Mouse (Mus musculus) embryonic facial prominence, embryonic 14.5 days (tissue): ENCODE results near the gene Cyp2a5. TPM values are rescaled to one million over a fixed set of nuclear protein-coding genes. Genes with fewer than 3 reads are reported as not detected.
"Not testable (repeated sequence)": the region's sequence is repeated elsewhere in the genome, so short reads cannot be mapped to it uniquely, and the experiment has no call there.

ENCODE experiments used
- ATAC-seq: fragments of 200-750 bp; cut with Nextera tagmentation; 2 replicates; pipeline ENCODE4 v1.8.0; 2017; ENCODE audit warnings: low read depth, moderate number of reproducible peaks, moderate TSS enrichment
- DNase-seq: peaks from one replicate; pipeline ENCODE4 v3.0.0-alpha.2; 2015; ENCODE audit warnings: low spot score
- H3K27ac ChIP-seq: fragments of 300-500 bp; sonication (generic); replicated peaks from 2 replicates; pipeline ENCODE4 v1.5.1; 2014; ENCODE audit warnings: low read depth, mild to moderate bottlenecking, low read length, moderate library complexity
- H3K27me3 ChIP-seq: fragments of 300-500 bp; sonication (generic); replicated peaks from 2 replicates; pipeline ENCODE4 v1.6.1; 2014; ENCODE audit warnings: low read length; ENCODE audit not compliant: control insufficient read depth, insufficient read depth
- H3K36me3 ChIP-seq: fragments of 300-500 bp; sonication (generic); 2 replicates; pipeline ENCODE4 v1.6.1; 2014; ENCODE audit warnings: low read length, mixed read lengths; ENCODE audit not compliant: control insufficient read depth, insufficient read depth
- H3K4me1 ChIP-seq: fragments of 300-500 bp; sonication (generic); 2 replicates; pipeline ENCODE4 v1.6.1; 2014; ENCODE audit warnings: antibody characterized with exemption, low read length; ENCODE audit not compliant: control insufficient read depth, insufficient read depth
- H3K4me2 ChIP-seq: fragments of 300-500 bp; sonication (generic); 2 replicates; pipeline ENCODE4 v1.6.1; 2014; ENCODE audit warnings: low read depth, mild to moderate bottlenecking, low read length, moderate library complexity, mixed read lengths
- H3K4me3 ChIP-seq: fragments of 300-500 bp; sonication (generic); 2 replicates; pipeline ENCODE4 v1.5.1; 2014; ENCODE audit warnings: low read depth, mild to moderate bottlenecking, low read length
- H3K9ac ChIP-seq: fragments of 300-500 bp; sonication (generic); 2 replicates; pipeline ENCODE4 v1.6.1; 2014; ENCODE audit warnings: low read depth, mild to moderate bottlenecking, low read length, moderate library complexity, mixed read lengths
- H3K9me3 ChIP-seq: fragments of 300-500 bp; sonication (generic); 2 replicates; pipeline ENCODE4 v1.6.1; 2016; ENCODE audit warnings: low read length; ENCODE audit not compliant: control insufficient read depth
- WGBS: fragments of 180-500 bp; shearing (Covaris S2); extraction: QIAGEN DNeasy Blood & Tissue Kit; methylation state at CpG from one replicate; pipeline ENCODE4 v1.1.7; 2014; 5-methylcytosine and 5-hydroxymethylcytosine counted together
- polyA plus RNA-seq: library from polyadenylated mRNA; unstranded; fragments of >200 nt; fragmentation: Nextera tagmentation; extraction: Ambion mirVana; gene quantifications from 2 replicates; pipeline ENCODE4 v1.2.1, GENCODE M21; 2014

Gene Cyp2a5
- polyA plus RNA-seq, 1 experiment from 2014 or later: 3.5 TPM

DNA sequence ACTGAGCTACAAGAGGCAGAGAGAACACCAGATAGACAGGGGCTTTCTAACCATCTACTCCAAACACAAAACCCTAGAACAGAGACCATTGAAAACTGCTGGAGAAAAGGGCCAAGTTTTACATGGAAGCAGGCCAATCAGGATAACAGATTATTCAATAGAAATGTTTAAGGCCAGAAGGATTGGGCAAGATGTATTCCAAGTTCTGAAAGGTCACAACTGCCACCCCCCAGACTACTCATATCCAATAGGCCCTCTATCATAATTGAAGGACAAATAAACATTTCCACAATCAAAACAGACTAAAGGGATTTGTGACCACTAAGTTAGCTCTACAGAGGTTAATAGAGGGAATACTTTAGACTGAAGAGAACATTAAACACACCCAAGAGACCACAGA, 15.0 kb downstream of the Cyp2a5 start:
- not testable (repeated sequence) for H3K4me2 ChIP-seq, H3K27me3 ChIP-seq, H3K4me1 ChIP-seq, ATAC-seq, H3K9me3 ChIP-seq, DNase-seq, H3K9ac ChIP-seq, H3K27ac ChIP-seq, H3K4me3 ChIP-seq, H3K36me3 ChIP-seq

DNA sequence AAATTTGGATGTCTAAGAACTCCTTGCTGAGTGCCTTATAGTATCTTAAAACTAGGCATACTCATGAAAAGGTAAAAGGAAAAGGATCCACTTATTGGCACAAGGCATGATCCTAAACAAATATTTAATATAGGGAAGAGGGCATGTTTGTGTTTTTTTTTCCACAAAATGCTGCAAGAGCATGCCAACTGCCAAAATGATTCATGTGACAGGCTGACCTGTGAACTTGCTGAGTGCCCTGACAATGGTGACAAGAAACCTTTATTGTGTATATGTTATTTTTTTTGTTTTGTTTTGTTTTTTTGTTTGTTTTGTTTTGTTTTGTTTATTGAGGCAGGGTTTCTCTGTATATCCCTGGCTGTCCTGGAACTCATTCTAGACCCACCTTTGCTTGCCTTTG, 43.5 kb downstream of the Cyp2a5 start:
- not testable (repeated sequence) for ATAC-seq, H3K36me3 ChIP-seq, DNase-seq, H3K27ac ChIP-seq, H3K27me3 ChIP-seq, H3K9me3 ChIP-seq, H3K9ac ChIP-seq, H3K4me1 ChIP-seq, H3K4me2 ChIP-seq, H3K4me3 ChIP-seq

DNA sequence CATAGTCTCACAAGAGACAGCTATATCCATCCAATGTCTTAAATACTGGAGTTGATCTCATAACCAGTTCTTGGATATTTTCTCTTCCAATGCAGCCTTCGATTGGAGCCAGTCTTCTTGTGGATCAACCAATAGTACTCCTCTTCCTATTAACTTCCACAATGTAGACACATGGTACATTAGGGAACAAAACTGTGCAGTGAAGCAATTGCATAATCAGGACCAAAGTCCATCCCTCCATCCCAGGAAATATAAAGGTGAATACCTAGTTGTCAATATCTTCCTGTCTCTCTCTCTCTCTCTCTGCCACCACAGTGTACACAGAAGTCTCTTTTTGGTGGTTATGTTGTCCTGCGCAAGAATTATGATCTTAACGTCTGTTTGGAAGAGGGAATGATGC, 45.5 kb downstream of the Cyp2a5 start:
- ATAC-seq, H3K9me3 ChIP-seq, H3K9ac ChIP-seq, H3K4me2 ChIP-seq, H3K36me3 ChIP-seq, H3K27ac ChIP-seq, DNase-seq, H3K27me3 ChIP-seq, H3K4me1 ChIP-seq, H3K4me3 ChIP-seq: not testable (repeated sequence)
- WGBS: no CpG with 5 or more reads among the region's 3 CpGs

Other genes starting within 250 kb of the Cyp2a5 start
- 0.15 TPM in 1 of 2 replicates, not detected in the other for gene Vmn1r185, start 216.8 kb upstream of the Cyp2a5 start, polyA plus RNA-seq
- not detected in 2 replicates for gene Cyp2b23, start 148.9 kb upstream of the Cyp2a5 start, polyA plus RNA-seq
- gene Cyp2b19, start 78.2 kb upstream of the Cyp2a5 start, polyA plus RNA-seq: 0.09 and 1.1 TPM in 2 replicates
- gene Cyp2g1, start 26.4 kb upstream of the Cyp2a5 start, polyA plus RNA-seq: 4.6 and 6.1 TPM in 2 replicates
- not detected in 2 replicates for gene Cyp2a22, start 104.1 kb downstream of the Cyp2a5 start, polyA plus RNA-seq
- gene Cyp2a12, start 193.8 kb downstream of the Cyp2a5 start, polyA plus RNA-seq: not detected in 2 replicates